Mouse (Mus musculus): Measurements from ENCODE around the gene Smad9.

The Smad9 gene

DNA sequence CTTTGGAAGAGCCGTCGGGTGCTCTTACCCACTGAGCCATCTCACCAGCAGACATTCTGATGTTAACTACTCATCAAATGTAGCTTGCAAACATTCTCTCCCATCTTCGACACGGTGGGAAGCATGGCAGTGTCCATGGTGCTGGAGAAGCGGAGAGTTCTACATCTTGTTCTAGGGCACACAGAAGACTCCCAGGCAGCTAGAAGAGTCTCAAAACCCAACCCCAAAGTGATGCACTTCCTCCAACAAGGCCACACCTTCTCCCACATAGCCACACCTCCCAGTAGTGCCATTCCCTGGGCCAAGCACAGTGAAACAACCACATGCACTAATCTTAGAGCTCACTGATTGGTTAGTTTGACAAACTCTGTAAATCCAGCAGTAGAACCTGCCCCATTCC lies 53.7 kb downstream of the Smad9 start:
- DNase-seq (ENCODE audit: low spot score) = peak; percentile 25

GRCm38 (mm10) chr3:54811616-54812015 lies 56.2 kb downstream of the Smad9 start:
- DNase-seq (ENCODE audit: low spot score) = no peak

GRCm38 (mm10) chr3:54813418-54813988 lies 58.1 kb downstream of the Smad9 start:
- DNase-seq (ENCODE audit: low spot score) = no peak

GRCm38 (mm10) chr3:54814622-54815021 lies 59.2 kb downstream of the Smad9 start:
- no peak for DNase-seq (ENCODE audit: low spot score)

DNA sequence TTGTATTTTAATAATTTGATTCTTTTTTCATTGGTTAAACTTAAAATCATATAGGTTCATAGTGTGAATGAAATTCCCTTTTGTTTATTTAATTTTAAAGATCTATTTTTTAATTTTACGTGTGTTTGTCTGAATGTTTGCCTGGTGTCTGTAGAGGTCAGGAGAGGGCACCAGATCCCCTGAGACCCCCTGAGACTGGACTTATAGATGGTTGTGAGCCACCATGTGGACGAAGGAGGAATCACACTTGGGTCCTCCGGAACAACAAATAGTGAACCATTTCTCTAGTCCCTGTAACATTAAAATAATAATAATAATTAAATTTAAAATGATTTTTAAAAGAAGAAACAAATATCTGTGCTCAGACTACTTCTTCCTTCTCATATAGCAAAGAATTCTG lies 59.9 kb downstream of the Smad9 start:
- peak; percentile 33 for DNase-seq (ENCODE audit: low spot score)

- DNase-seq (ENCODE audit: low spot score) = no peak
Observed at GRCm38 (mm10) chr3:54822526-54822925, 67.1 kb downstream of the Smad9 start.

DNA sequence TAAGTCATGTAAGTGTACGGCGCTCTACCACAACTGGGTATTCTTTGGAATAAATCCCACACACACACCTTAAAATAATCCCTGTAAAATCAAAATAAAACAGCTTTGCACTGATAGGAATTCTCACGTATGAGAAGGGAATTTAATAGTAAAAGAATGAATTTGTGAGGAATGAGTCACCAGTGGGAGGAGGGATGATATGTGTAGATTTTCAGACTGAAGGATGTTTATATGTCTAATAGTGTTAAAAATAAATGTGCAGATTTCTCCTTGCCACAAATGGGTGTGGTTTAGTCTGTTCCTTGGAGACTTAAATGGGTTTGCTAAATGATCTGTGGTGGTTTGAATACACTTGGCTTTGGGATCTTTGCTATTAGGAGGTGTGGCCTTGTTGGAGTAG lies 77.1 kb downstream of the Smad9 start:
- DNase-seq (ENCODE audit: low spot score) = no peak

- DNase-seq (ENCODE audit: low spot score) = no peak
Observed at GRCm38 (mm10) chr3:54835421-54835820, 80.0 kb downstream of the Smad9 start.
